Mouse (Mus musculus): ENCODE data around the gene Kcnk3.

Gene Kcnk3

DNA sequence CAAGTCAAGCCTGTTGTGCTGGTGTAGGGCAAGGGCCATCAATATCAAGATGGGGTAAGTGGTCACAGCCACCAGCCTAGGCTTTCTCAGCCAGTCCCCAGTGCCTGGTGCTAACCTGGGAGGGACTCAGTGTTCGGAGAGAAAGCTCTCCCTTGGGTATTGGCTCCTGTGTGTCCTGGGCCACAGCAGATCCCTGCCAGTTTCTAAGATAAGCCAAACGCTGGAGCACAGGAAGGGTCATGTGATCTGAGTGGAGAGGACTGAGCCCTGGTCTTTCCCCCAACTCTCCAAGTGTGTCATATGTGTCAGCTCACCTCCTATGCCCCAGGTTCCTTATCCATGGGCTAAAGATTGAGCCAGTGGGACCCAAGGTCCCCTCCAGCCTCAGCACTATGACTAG is 869 bp upstream of the Kcnk3 start:
- in situ Hi-C loops (cut with MboI, MseI): no loop called here

DNA sequence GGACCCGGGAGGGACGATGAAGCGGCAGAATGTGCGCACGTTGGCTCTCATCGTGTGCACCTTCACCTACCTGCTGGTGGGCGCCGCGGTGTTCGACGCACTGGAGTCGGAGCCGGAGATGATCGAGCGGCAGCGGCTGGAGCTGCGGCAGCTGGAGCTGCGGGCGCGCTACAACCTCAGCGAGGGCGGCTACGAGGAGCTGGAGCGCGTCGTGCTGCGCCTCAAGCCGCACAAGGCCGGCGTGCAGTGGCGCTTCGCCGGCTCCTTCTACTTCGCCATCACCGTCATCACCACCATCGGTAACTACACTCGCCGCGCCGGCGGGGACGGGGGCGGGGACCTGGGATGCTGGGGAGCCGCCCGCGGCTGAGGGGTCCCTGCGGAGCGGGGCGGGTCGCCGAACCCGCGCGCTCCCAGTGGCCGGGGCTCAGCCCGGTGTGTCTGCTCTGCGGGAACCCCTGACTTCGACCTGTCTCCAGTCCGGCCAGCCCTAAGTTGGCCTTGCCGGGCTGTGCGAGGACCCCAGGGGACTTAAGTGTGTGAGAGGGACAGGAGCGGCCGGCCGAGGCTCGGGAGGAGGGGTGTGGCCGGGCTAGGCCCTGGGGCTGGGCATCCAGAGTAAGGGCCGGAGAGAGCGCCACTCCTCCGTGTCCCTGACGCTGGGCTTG is 465 bp downstream of the Kcnk3 start:
- in situ Hi-C loops (cut with MboI, MseI): no loop called here

DNA sequence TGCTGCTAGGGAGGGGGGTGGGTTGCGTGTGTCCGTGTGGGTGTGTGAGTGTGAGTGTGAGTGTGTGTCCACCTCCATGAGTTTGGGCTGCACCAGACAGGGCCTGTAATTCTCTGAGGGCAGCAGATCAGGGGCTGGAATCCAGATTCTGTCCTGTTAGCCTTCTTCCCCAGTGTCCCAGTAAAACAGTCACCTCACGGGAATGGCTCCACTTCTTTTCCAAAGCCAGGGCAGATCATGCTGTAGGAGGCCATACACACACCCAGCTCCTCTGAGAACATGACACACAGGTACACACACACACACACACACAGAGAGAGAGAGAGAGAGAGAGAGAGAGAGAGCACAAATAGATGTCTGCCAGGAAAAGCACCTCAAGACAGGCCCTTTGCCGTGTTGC is 1.1 kb downstream of the Kcnk3 start:
- in situ Hi-C loops (cut with MboI, MseI): no loop called here

- in situ Hi-C loops (cut with MboI, MseI): no loop called here
Observed at GRCm38 (mm10) chr5:30589546-30589945, 1.6 kb downstream of the Kcnk3 start.

- in situ Hi-C loops (cut with MboI, MseI): no loop called here
Observed at GRCm38 (mm10) chr5:30590231-30590630, 2.3 kb downstream of the Kcnk3 start.

DNA sequence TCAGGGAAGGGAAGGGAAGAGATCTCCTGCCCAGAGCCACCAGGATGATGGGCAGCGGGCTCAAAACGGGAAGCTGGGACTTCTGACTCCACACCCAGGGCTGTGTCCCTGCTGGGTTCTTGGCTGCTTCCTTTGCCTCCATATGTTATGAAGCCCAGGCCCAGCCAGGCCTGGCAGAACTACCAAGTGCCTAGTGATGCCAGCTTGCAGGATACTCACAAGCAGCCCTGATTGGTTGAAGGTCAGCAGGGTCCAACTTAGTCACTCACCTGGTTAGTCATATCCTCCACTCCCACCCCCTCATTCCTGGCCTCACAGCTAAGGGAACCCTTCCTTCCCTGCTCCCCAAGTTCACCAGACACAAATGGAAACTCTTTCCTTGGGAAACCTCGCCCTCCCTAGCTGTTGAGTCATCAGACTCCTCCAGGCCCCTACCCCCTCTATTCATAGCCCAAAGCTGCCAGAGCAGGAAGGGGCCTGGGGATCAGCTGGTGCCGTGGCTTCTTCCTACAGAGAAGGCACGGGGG is 3.3 kb downstream of the Kcnk3 start:
- in situ Hi-C loops (cut with MboI, MseI): no loop called here

DNA sequence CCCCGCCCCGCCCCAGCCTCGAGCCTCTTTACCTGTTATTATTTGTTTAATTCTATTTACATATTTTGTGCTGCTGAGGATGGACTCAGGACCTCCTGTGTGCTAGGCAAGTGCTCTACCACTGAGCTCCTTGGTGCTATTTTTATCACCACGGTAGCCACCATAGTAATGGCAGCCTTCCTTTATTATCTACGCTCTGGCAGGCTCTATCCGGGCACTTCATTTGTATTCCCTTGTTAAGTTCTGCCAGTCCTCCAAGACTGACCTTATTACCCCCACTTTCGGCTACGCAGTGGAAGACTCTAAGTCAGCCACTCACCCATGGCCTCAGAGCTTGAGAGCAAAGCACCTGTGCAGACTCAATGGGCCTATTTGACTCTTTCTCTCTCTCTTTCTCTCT is 3.8 kb downstream of the Kcnk3 start:
- in situ Hi-C loops (cut with MboI, MseI): no loop called here

DNA sequence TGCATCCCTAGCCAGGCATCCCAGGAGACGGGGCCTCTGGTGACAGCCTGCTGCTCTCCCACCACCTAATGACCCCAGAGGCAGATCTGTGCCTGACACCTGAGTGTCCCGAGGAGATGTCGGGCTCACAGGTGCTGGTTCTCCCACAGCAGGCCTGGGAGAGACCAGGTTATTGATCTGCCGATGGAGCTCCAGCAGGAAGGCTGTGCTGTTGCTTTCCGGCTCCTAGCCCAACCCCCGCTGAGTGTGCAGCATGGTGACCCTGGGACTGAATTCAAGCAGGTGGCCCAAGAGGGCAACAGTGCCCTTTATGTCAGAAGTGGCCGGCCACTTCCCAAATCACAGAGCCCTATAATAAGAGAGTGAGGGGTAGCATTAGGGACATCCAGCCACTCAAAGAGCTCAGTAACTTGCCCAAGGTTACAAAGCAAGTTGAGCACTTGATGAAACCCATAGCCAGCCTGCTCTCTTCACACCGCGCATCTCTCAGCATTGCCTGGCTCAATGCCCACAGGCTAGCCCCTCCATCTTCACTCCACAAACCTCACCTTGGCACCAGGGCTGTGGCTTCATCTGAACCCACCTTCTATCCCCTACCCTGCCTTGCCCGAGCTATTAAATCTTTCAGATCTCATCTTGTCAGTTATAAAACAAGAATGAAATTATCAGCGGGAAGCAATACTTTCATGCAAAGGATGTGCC is 4.5 kb downstream of the Kcnk3 start:
- in situ Hi-C loops (cut with MboI, MseI): no loop called here

- in situ Hi-C loops (cut with MboI, MseI): no loop called here
Observed at GRCm38 (mm10) chr5:30593360-30593759, 5.4 kb downstream of the Kcnk3 start.

DNA sequence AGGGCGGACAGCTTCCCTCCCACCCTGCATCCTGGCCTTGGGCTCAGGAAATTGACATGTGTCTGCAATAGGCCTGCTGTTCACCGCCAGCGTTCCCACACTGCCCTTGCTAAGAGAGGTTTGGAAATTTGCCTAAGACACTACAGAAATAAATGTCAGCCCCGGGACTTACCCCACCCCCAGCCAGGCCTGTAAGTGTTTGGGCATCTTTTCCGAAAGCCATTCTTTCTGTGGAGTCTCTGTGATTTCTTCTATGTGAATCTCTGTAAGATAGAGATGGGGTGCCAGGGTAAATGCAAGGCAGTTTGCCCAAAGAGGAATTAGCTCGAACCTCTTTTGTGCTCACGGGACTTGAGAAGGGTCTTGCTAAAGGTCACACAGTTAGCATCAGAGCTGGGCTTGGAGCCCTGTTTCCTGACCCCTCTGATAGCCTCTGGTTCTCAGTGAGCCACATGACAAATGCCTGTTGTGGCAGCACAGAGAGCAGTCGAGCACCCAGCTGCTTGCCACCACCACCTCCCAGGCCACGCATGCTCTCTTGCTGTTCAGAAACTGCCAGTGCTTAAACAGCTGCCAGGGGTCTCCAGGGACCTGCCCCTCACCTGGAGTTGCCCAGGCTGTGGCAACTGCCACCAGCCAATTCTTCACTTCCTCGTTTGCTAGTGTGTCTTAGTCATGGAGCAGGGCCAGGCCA is 6.0 kb downstream of the Kcnk3 start:
- in situ Hi-C loops (cut with MboI, MseI): no loop called here

- in situ Hi-C loops (cut with MboI, MseI): no loop called here
Observed at GRCm38 (mm10) chr5:30594953-30595560, 7.1 kb downstream of the Kcnk3 start.

DNA sequence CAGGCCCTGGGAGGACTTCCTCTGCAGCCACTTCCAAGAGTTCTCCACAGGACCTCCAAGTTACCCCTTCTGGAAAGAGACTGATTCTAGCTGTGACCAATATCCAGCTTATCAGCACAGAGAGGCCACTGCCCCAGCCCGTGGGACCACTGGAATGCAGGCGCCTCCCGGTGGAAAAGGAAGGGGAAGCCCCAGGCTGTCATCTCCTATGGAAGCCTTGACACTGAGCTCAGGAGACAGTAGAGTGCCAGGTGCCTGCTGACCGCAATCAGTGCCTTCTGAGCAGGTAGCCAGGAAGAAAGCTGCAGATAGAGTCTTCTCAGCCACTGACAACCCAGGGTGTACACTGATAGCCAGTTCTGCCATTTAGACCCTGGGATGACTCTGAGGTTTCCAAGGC is 13.4 kb downstream of the Kcnk3 start:
- in situ Hi-C loops (cut with MboI, MseI): no loop called here

- in situ Hi-C loops (cut with MboI, MseI): no loop called here
Observed at GRCm38 (mm10) chr5:30603255-30603654, 15.3 kb downstream of the Kcnk3 start.

GRCm38 (mm10) chr5:30603926-30604325 is 16.0 kb downstream of the Kcnk3 start:
- in situ Hi-C loops (cut with MboI, MseI): no loop called here

DNA sequence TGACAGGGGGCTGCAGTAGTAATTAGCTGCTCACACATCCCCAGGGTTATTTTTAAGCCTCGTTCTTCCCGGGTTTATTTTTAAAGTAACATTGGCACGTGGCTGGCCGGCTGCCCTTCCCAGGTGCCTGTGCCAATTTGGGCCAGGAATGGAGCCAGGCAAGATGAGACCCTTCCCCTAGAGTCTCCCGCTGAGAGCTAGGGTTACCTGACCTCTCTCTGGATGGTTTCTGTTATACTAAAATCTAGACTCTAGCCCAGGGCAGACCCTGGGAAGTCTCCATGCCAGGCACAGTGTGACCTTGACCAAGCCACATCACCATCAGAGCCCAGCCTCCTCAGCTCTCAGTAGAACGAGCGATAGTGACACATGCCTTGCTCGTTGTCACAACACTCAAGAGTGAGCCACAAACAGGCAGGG is 16.8 kb downstream of the Kcnk3 start:
- in situ Hi-C loops (cut with MboI, MseI): no loop called here

DNA sequence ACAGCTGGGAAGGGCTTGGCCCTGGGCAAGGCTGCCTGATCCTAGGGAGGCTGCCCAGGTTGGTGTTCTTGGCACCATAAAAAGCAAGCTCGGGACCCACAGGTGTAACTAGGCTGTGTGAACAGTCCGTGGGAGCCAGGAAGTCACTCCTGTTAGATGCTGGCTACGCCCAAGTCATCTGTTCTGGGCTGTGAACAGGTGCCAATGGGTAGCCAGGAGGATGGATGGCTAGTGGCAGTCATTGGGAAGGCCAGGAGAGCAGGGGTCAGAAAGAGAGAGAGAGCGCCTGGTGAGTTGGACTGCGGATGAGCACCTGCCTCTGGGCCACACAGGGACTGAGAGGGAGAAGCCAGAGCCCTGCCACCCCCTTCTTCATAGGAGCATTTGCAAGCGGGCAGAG is 17.7 kb downstream of the Kcnk3 start:
- in situ Hi-C loops (cut with MboI, MseI): no loop called here

DNA sequence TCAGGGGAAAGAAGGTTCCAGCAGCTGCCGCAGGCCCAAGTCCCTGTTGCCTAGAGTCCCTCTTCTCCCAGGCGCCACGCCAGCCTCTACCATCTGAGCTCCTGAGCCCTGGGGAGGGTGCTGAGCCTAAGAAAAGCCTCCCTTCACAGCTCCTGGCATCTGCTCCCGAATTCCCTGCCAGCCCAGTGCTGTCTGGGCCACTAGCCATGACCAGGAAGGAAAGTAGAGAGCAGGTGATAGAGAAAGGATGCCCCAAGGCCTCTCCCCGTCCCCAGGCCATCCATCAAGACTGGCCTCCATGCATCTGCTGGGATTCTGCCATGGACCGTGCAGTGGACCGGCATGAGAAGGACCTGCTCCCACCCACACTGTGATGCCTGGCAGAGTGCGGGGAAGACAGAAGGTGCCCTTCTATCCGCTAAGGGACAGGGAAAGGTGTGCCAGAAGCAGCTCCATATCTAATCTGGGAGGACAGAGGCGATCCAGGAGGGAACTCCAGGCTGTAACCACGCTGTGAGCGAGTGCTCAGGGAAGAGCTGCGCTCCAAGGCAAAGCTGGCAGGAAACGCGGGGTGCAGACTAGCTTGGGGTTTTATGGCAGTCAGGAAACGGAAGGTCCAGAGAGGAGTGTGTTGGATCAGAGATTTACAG is 18.6 kb downstream of the Kcnk3 start:
- in situ Hi-C loops (cut with MboI, MseI): no loop called here

GRCm38 (mm10) chr5:30609094-30609493 is 21.1 kb downstream of the Kcnk3 start:
- in situ Hi-C loops (cut with MboI, MseI): no loop called here

GRCm38 (mm10) chr5:30609918-30610645 is 22.1 kb downstream of the Kcnk3 start:
- in situ Hi-C loops (cut with MboI, MseI): no loop called here

- in situ Hi-C loops (cut with MboI, MseI): no loop called here
Observed at GRCm38 (mm10) chr5:30611091-30611490, 23.1 kb downstream of the Kcnk3 start.

DNA sequence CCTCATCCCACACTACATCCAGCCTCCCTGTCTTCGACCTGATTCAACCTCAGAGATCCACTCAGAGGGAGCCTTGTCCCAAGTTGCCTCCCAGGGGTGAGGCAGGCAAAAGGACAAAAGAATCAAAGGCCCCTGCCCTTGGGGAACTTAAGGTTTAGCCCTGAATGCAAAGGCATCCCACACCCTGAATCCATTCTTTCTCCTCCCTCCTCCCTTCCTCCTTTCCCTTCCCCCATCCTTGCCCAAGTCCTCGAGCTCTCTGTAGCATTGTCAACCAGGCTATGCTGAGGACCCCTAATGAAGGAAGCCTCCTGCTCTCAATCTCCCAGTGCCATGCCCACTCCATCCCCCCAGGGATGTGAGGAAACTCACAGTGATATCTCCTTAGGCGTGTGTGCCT is 23.7 kb downstream of the Kcnk3 start:
- in situ Hi-C loops (cut with MboI, MseI): no loop called here
